Mouse (Mus musculus): ENCODE measurements around the gene Sdhd. TPM values are rescaled to one million over a fixed set of nuclear protein-coding genes. Genes with fewer than 3 reads are reported as not detected.

Gene Sdhd
- polyA plus RNA-seq, 1 experiment from 2014 or later = 800 TPM

DNA sequence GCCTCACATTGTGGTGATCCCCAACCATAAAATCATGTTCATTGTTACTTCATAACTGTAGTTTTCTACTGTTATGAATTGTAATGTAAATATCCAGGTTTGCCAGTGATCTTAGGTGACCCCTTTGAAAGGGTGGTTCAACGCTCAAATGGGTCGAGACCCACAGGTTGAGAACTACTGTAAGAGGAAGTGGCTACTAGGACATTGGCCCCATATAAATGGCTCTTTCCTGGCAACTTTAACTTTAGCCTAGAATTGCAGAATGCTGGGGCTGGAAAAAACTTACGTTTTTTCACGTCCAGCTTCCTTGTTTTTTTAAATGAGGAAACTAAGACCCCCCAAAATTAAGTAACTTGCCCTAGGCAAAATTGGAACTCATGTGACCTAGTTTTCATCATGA is 36.2 kb downstream of the Sdhd start:
- no peaks in the 10 kb centered on the region for H3K9me3 ChIP-seq (ENCODE audit: control insufficient read depth)
- TF ChIP-seq CTCF (IDR thresholded peaks at IDR 0.05; ENCODE audit: low read depth) = no peak
- no peak overlapping the region for H3K4me2 ChIP-seq (replicated peaks; ENCODE audit: low read depth)
- H3K27me3 ChIP-seq (replicated peaks; ENCODE audit: control insufficient read depth, insufficient read depth, low read length) = no peaks in the 10 kb centered on the region
- H3K4me1 ChIP-seq (replicated peaks; ENCODE audit: control insufficient read depth, insufficient read depth, low read length) = no peaks in the 10 kb centered on the region; the same call in 1 of the 2 replicates
- H3K4me3 ChIP-seq (ENCODE audit: low read depth, low read length) = no peak overlapping the region
- ATAC-seq = no peak
- WGBS = 73% methylated on average over 4 of the region's 4 CpGs
- no peak overlapping the region for H3K9ac ChIP-seq (ENCODE audit: low read depth, low read length)
- no peak overlapping the region for H3K27ac ChIP-seq (ENCODE audit: low read depth, low read length)
- no peaks in the 10 kb centered on the region for H3K36me3 ChIP-seq (ENCODE audit: control insufficient read depth, insufficient read depth)

DNA sequence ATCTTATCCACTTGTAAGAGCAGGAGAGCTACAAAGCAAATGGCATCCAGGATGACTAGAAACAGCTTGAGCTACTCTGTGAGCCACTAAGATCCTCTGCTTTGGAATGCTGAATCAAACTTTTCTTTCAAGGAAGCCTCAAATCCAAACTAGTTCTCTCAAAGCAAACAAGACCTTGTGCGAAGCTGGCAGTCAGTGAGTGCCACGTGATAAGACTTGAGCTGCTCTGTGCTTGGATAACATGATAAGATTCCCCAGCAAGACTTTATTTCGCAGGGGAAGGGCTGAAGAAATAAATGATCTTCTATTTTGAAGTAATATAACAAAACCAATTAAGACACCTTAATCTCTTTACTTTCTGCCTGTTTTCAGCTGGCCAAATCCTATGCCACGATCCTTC is 37.7 kb downstream of the Sdhd start:
- H3K27me3 ChIP-seq (replicated peaks; ENCODE audit: control insufficient read depth, insufficient read depth, low read length) = no peaks in the 10 kb centered on the region
- no peaks in the 10 kb centered on the region for H3K36me3 ChIP-seq (ENCODE audit: control insufficient read depth, insufficient read depth)
- no peaks in the 10 kb centered on the region for H3K9me3 ChIP-seq (ENCODE audit: control insufficient read depth)
- 34% methylated on average over 4 of the region's 4 CpGs for WGBS
- H3K4me3 ChIP-seq (ENCODE audit: low read depth, low read length) = no peak overlapping the region
- no peak overlapping the region for H3K9ac ChIP-seq (ENCODE audit: low read depth, low read length)
- H3K4me1 ChIP-seq (replicated peaks; ENCODE audit: control insufficient read depth, insufficient read depth, low read length) = no peaks in the 10 kb centered on the region; the same call in 1 of the 2 replicates
- H3K27ac ChIP-seq (ENCODE audit: low read depth, low read length) = no peak overlapping the region
- peak overlapping the region; percentile 35 for H3K4me2 ChIP-seq (replicated peaks; ENCODE audit: low read depth)
- ATAC-seq = no peak
- TF ChIP-seq CTCF (IDR thresholded peaks at IDR 0.05; ENCODE audit: low read depth) = no peak

- H3K9ac ChIP-seq (ENCODE audit: low read depth, low read length) = no peak overlapping the region
- no peaks in the 10 kb centered on the region; the same call in 1 of the 2 replicates for H3K4me1 ChIP-seq (replicated peaks; ENCODE audit: control insufficient read depth, insufficient read depth, low read length)
- ATAC-seq = no peak
- no peaks in the 10 kb centered on the region for H3K27me3 ChIP-seq (replicated peaks; ENCODE audit: control insufficient read depth, insufficient read depth, low read length)
- no peak for TF ChIP-seq CTCF (IDR thresholded peaks at IDR 0.05; ENCODE audit: low read depth)
- no peaks in the 10 kb centered on the region for H3K9me3 ChIP-seq (ENCODE audit: control insufficient read depth)
- no peak overlapping the region for H3K4me3 ChIP-seq (ENCODE audit: low read depth, low read length)
- H3K27ac ChIP-seq (ENCODE audit: low read depth, low read length) = no peak overlapping the region
- H3K36me3 ChIP-seq (ENCODE audit: control insufficient read depth, insufficient read depth) = no peaks in the 10 kb centered on the region
- H3K4me2 ChIP-seq (replicated peaks; ENCODE audit: low read depth) = 0 out of 2 replicates have a peak overlapping the region, but pooled peaks have one; percentile 30
- 75% methylated on average over 7 of the region's 7 CpGs for WGBS
Measured at GRCm38 (mm10) chr9:50565173-50565572, 38.4 kb downstream of the Sdhd start.

DNA sequence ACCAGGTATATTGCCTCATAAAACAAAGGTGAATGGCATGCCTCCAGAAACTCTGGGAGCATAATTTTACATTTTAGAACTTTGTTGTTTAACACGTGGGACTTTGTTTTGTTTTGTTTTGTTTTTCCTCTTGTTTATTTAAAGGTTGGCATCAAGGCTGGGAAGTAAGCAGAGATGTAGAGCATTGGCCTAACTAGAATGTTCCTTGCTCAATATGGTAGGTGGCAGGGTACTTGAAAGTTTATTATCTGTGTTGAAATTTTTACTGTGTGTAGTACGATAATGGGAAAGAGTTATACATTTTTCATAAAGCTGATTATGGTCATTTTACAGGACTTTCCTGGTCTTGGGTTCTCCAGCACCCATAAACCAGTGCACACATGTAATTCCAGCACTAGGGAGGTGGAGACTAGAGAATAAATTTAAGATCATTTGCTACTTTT is 41.7 kb downstream of the Sdhd start:
- peak; percentile 79 for ATAC-seq
- H3K27ac ChIP-seq (ENCODE audit: low read depth, low read length) = no peak overlapping the region
- no peaks in the 10 kb centered on the region for H3K36me3 ChIP-seq (ENCODE audit: control insufficient read depth, insufficient read depth)

GRCm38 (mm10) chr9:50561145-50561917 is 42.3 kb downstream of the Sdhd start, which contains the start of gene Tex12:
Gene Tex12, minus strand, starts transcription at chr9:50561325.
- Histone ChIP-seq H3K9me3 (ENCODE audit: control insufficient read depth) (no peaks in the 10 kb centered on the region), H3K9ac (ENCODE audit: low read depth, low read length) (no peak within 1 kb of the TSS), H3K4me3 (ENCODE audit: low read depth, low read length) (no peak within 1 kb of the TSS), H3K4me1 (replicated peaks; ENCODE audit: control insufficient read depth, insufficient read depth, low read length) (no peaks in the 10 kb centered on the region), H3K27ac (ENCODE audit: low read depth, low read length) (no peak within 1 kb of the TSS), H3K4me2 (replicated peaks; ENCODE audit: low read depth) (no peak within 1 kb of the TSS; the same call in 1 of the 2 replicates), H3K27me3 (replicated peaks; ENCODE audit: control insufficient read depth, insufficient read depth, low read length) (no peaks in the 10 kb centered on the region), H3K36me3 (ENCODE audit: control insufficient read depth, insufficient read depth) (no peaks in the 10 kb centered on the region)
- peak; percentile 91 for ATAC-seq
- 82% methylated on average over 38 of the region's 38 CpGs for WGBS
- no peak for TF ChIP-seq CTCF (IDR thresholded peaks at IDR 0.05; ENCODE audit: low read depth)

More for the DNA sequence above, 41.7 kb downstream of the Sdhd start:
- H3K27me3 ChIP-seq (replicated peaks; ENCODE audit: control insufficient read depth, insufficient read depth, low read length) = no peaks in the 10 kb centered on the region
- no peaks in the 10 kb centered on the region for H3K4me1 ChIP-seq (replicated peaks; ENCODE audit: control insufficient read depth, insufficient read depth, low read length)
- no peaks in the 10 kb centered on the region for H3K9me3 ChIP-seq (ENCODE audit: control insufficient read depth)
- TF ChIP-seq CTCF (IDR thresholded peaks at IDR 0.05; ENCODE audit: low read depth) = no peak
- H3K9ac ChIP-seq (ENCODE audit: low read depth, low read length) = no peak overlapping the region
- 45% methylated on average over 2 of the region's 2 CpGs for WGBS
- no peak overlapping the region for H3K4me3 ChIP-seq (ENCODE audit: low read depth, low read length)
- no peak overlapping the region for H3K4me2 ChIP-seq (replicated peaks; ENCODE audit: low read depth)

GRCm38 (mm10) chr9:50555094-50555446 is 48.5 kb downstream of the Sdhd start, which contains the start of gene Bco2:
Gene Bco2, minus strand, starts transcription at chr9:50555181.
- Histone ChIP-seq H3K27me3 (replicated peaks; ENCODE audit: control insufficient read depth, insufficient read depth, low read length) (no peaks in the 10 kb centered on the region), H3K27ac (ENCODE audit: low read depth, low read length) (peak within 1 kb of the TSS; percentile 84), H3K4me2 (replicated peaks; ENCODE audit: low read depth) (peak within 1 kb of the TSS; percentile 62), H3K36me3 (ENCODE audit: control insufficient read depth, insufficient read depth) (no peaks in the 10 kb centered on the region), H3K4me1 (replicated peaks; ENCODE audit: control insufficient read depth, insufficient read depth, low read length) (0 out of 2 replicates have a peak, but pooled peaks cover 2% of the 10 kb centered on the region), H3K9me3 (ENCODE audit: control insufficient read depth) (no peaks in the 10 kb centered on the region), H3K9ac (ENCODE audit: low read depth, low read length) (0 out of 2 replicates have a peak within 1 kb of the TSS, but pooled peaks have one; percentile 17), H3K4me3 (ENCODE audit: low read depth, low read length) (peak within 1 kb of the TSS; percentile 26)
- no peak for TF ChIP-seq CTCF (IDR thresholded peaks at IDR 0.05; ENCODE audit: low read depth)
- peak; percentile 64 for ATAC-seq
- 38% methylated on average over 2 of the region's 2 CpGs for WGBS
